Mouse (Mus musculus): ENCODE results near the gene Atp6v0b. TPM values are rescaled to one million over a fixed set of nuclear protein-coding genes. Genes with fewer than 3 reads are reported as not detected.

The Atp6v0b gene
- polyA plus RNA-seq, 1 experiment from 2014 or later: 242 TPM

DNA sequence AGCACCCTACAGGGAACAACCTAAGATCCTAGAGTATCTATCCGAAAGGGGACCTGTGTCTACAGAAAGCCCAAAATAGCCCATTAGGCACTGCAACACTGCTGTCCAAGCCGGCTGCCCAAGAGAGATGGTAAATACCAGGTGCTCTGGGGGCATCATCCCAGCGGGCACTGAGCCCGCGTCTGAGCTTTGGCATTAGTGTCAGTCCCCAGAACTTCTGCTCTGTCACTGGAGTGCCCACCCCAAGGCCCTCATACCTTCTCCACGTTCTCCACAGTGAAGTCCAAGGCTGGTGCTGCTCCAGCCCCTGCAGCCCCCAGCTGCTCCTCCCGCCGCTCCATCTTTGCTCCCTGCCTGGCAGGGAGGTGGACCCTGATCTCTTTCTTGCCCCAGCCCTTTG lies 26.9 kb upstream of the Atp6v0b start:
- WGBS: 12% methylated on average over 8 of the region's 8 CpGs
- Histone ChIP-seq H3K27ac (replicated peaks) (peak overlapping the region; percentile 83), H3K36me3 (ENCODE audit: control insufficient read depth, insufficient read depth, low read length) (peaks cover 7% of the 10 kb centered on the region), H3K9ac (ENCODE audit: low read length) (peak overlapping the region; percentile 82), H3K4me1 (replicated peaks; ENCODE audit: control insufficient read depth, insufficient read depth) (peaks cover 9% of the 10 kb centered on the region), H3K4me2 (replicated peaks; ENCODE audit: low read depth) (peak overlapping the region; percentile 99), H3K4me3 (ENCODE audit: low read depth, low read length) (peak overlapping the region; percentile 75), H3K9me3 (ENCODE audit: control insufficient read depth, low read length) (no peaks in the 10 kb centered on the region), H3K27me3 (ENCODE audit: control insufficient read depth, insufficient read depth, low read length) (no peaks in the 10 kb centered on the region)
- DNase-seq (ENCODE audit: low spot score) (no peak), ATAC-seq (ENCODE audit: low FRiP score, low TSS enrichment) (0 out of 2 replicates have a peak, but pooled peaks have one; percentile 6)
- TF ChIP-seq EP300 (optimal IDR thresholded peaks at IDR 0.05): no peak
- TF ChIP-seq CTCF (IDR thresholded peaks at IDR 0.05; ENCODE audit: low read depth): no peak

DNA sequence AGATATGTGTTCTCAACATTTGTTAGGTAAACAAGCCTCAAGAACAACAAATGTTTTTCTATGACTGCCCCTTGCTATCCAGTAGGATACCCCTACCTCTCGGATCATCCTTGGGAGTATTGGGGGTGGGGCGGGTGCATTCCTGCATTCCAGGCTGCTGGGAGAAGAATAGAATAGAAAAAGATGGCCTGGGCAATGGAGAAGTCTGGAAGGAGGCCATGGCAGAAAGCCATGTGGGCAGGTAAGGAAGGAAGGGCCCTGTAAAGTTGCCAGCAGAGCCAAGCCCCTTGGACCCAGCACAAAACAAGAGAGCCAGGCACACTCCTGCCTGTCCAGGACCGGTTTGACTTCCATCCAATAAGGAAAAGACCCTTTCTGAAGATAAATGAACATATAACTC lies 26.3 kb upstream of the Atp6v0b start:
- no peak overlapping the region for H3K27ac ChIP-seq (replicated peaks)
- no peaks in the 10 kb centered on the region for H3K27me3 ChIP-seq (ENCODE audit: control insufficient read depth, insufficient read depth, low read length)
- H3K4me3 ChIP-seq (ENCODE audit: low read depth, low read length): peak overlapping the region; percentile 75
- peak; percentile 36 for DNase-seq (ENCODE audit: low spot score)
- no peaks in the 10 kb centered on the region for H3K9me3 ChIP-seq (ENCODE audit: control insufficient read depth, low read length)
- peaks cover 7% of the 10 kb centered on the region for H3K36me3 ChIP-seq (ENCODE audit: control insufficient read depth, insufficient read depth, low read length)
- TF ChIP-seq EP300 (optimal IDR thresholded peaks at IDR 0.05): no peak
- TF ChIP-seq CTCF (IDR thresholded peaks at IDR 0.05; ENCODE audit: low read depth): no peak
- WGBS: 53% methylated on average over 3 of the region's 3 CpGs
- H3K9ac ChIP-seq (ENCODE audit: low read length): peak overlapping the region; percentile 82; the same call in 1 of the 2 replicates
- no peak for ATAC-seq (ENCODE audit: low FRiP score, low TSS enrichment)
- peaks cover 9% of the 10 kb centered on the region for H3K4me1 ChIP-seq (replicated peaks; ENCODE audit: control insufficient read depth, insufficient read depth)
- peak overlapping the region; percentile 99 for H3K4me2 ChIP-seq (replicated peaks; ENCODE audit: low read depth)

DNA sequence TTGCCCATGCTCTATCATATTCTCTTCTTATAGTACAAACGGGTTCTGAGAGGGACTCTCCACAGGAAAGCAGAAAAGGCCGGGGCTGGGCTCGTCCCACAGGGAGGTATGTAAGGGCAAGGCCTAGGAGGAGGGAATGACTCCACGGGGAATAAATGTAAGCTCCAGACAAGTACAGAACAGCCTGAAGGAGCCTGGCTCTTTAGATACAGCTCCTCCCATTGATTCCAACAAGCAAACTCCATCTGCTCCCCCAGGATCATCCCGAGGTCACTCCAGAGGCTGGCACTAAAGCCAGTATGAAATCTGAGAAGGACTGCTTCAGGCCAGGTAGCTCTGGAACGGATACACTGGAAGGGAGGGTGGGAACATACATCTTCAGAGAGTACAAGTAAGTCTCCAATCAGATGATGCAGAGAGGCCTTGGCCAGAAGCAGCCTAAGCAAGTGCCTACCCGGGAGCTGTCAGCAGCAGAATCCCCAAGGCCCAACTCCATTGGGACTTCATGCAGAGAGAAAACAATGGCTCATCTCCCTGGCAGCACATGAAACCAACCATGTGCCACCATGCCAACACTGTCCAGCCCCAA lies 25.6 kb upstream of the Atp6v0b start:
- ATAC-seq (ENCODE audit: low FRiP score, low TSS enrichment) (no peak), DNase-seq (ENCODE audit: low spot score) (no peak)
- H3K9ac ChIP-seq (ENCODE audit: low read length): peak overlapping the region; percentile 38; the same call in 1 of the 2 replicates
- H3K9me3 ChIP-seq (ENCODE audit: control insufficient read depth, low read length): no peaks in the 10 kb centered on the region
- 0 out of 2 replicates have a peak overlapping the region, but pooled peaks have one; percentile 75 for H3K4me3 ChIP-seq (ENCODE audit: low read depth, low read length)
- 40% methylated on average over 7 of the region's 7 CpGs for WGBS
- H3K27ac ChIP-seq (replicated peaks): peak overlapping the region; percentile 18; the same call in 1 of the 2 replicates
- no peak for TF ChIP-seq EP300 (optimal IDR thresholded peaks at IDR 0.05)
- no peak for TF ChIP-seq CTCF (IDR thresholded peaks at IDR 0.05; ENCODE audit: low read depth)
- H3K36me3 ChIP-seq (ENCODE audit: control insufficient read depth, insufficient read depth, low read length): peaks cover 7% of the 10 kb centered on the region
- H3K4me2 ChIP-seq (replicated peaks; ENCODE audit: low read depth): peak overlapping the region; percentile 99; the same call in 1 of the 2 replicates
- H3K27me3 ChIP-seq (ENCODE audit: control insufficient read depth, insufficient read depth, low read length): no peaks in the 10 kb centered on the region
- peaks cover 9% of the 10 kb centered on the region for H3K4me1 ChIP-seq (replicated peaks; ENCODE audit: control insufficient read depth, insufficient read depth)

DNA sequence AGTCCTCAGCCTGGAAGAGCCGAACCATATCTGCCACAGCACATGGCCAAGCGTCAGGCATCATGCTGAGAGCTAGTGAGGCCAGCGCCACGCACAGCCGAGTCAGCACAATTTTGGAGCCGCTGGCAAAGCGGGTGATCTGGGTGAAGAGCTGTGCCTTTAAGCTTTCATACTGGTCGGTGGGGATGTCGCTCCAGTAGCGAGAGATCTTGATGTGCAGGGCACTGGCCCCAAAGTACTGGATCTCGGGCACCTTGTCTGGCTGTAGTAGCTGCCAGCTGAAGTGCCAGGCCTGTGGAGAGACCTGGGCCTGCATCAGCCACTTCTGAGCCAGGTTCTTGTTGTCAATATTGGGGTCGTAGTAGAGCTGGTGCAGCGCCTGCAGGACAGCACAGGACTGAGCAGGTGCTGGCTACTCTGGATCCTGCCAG lies 25.0 kb upstream of the Atp6v0b start:
- H3K4me1 ChIP-seq (replicated peaks; ENCODE audit: control insufficient read depth, insufficient read depth): peaks cover 9% of the 10 kb centered on the region
- no peaks in the 10 kb centered on the region for H3K27me3 ChIP-seq (ENCODE audit: control insufficient read depth, insufficient read depth, low read length)
- H3K9ac ChIP-seq (ENCODE audit: low read length): no peak overlapping the region
- no peak overlapping the region for H3K27ac ChIP-seq (replicated peaks)
- H3K9me3 ChIP-seq (ENCODE audit: control insufficient read depth, low read length): no peaks in the 10 kb centered on the region
- H3K36me3 ChIP-seq (ENCODE audit: control insufficient read depth, insufficient read depth, low read length): peaks cover 7% of the 10 kb centered on the region
- H3K4me3 ChIP-seq (ENCODE audit: low read depth, low read length): no peak overlapping the region
- ATAC-seq (ENCODE audit: low FRiP score, low TSS enrichment) (no peak), DNase-seq (ENCODE audit: low spot score) (no peak)
- no peak for TF ChIP-seq EP300 (optimal IDR thresholded peaks at IDR 0.05)
- 91% methylated on average over 13 of the region's 13 CpGs for WGBS
- no peak overlapping the region for H3K4me2 ChIP-seq (replicated peaks; ENCODE audit: low read depth)

DNA sequence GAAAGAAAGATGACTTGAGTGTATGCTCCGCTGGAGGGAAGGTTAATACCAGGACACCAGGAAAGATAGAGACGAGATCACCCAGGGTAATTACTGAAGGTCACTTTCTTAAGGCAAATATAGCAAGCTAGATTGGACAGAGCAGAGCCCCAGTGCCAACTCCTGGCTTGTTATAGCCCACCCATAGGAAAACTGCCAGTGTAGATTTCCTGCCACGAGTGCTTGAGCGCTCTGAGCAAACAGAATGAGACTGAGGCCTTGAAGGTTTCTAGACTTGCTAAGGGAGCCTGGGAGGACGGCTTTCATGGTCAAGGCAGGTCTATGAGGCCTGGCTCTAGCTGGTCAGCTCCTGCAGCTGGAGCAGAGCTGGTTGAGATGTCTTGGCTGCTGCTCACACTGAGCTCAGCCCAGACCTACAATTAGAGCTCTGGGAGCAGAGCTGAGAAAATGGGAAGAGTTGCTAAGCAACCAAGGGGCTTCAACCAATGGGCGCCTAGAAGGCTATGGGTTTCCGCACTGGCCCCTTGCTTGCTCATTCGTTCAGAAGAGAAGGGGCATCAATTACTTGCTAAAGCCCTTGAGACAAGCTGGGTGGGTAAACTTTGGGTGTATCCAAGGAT lies 21.8 kb upstream of the Atp6v0b start:
- H3K9ac ChIP-seq (ENCODE audit: low read length): no peak overlapping the region
- DNase-seq (ENCODE audit: low spot score): no peak
- TF ChIP-seq EP300 (optimal IDR thresholded peaks at IDR 0.05): no peak
- no peak for TF ChIP-seq CTCF (IDR thresholded peaks at IDR 0.05; ENCODE audit: low read depth)
- H3K27me3 ChIP-seq (ENCODE audit: control insufficient read depth, insufficient read depth, low read length): no peaks in the 10 kb centered on the region
- peaks cover 14% of the 10 kb centered on the region for H3K36me3 ChIP-seq (ENCODE audit: control insufficient read depth, insufficient read depth, low read length)
- 0 out of 2 replicates have a peak, but pooled peaks have one; percentile 14 for ATAC-seq (ENCODE audit: low FRiP score, low TSS enrichment)
- H3K4me3 ChIP-seq (ENCODE audit: low read depth, low read length): no peak overlapping the region
- 73% methylated on average over 8 of the region's 8 CpGs for WGBS
- H3K9me3 ChIP-seq (ENCODE audit: control insufficient read depth, low read length): no peaks in the 10 kb centered on the region
- H3K27ac ChIP-seq (replicated peaks): no peak overlapping the region
- H3K4me1 ChIP-seq (replicated peaks; ENCODE audit: control insufficient read depth, insufficient read depth): peaks cover 7% of the 10 kb centered on the region
- no peak overlapping the region for H3K4me2 ChIP-seq (replicated peaks; ENCODE audit: low read depth)

DNA sequence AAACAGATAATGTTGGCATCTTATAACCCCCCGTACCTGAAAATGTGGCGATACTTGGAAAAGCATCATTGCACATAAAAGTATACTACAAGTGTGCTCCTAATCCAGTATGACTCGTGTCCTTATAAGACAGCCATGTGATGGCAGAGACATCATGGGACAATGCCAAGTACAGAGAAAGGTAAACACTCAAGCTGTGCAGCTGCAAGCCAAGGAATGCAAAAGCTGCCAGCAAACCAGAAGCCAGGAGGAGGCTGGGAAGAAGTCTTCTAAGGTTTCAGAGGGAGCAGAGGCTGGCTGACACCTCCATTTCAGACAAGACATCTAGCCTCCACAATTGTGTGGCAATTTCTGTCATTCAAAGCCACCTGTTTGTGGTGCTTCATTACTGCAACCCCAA lies 19.1 kb upstream of the Atp6v0b start:
- H3K4me1 ChIP-seq (replicated peaks; ENCODE audit: control insufficient read depth, insufficient read depth): no peaks in the 10 kb centered on the region
- TF ChIP-seq CTCF (IDR thresholded peaks at IDR 0.05; ENCODE audit: low read depth) (no peak), EP300 (optimal IDR thresholded peaks at IDR 0.05) (no peak)
- ATAC-seq (ENCODE audit: low FRiP score, low TSS enrichment): no peak

More for the DNA sequence above, 19.1 kb upstream of the Atp6v0b start:
- Histone ChIP-seq H3K27ac (replicated peaks) (no peak overlapping the region), H3K4me2 (replicated peaks; ENCODE audit: low read depth) (no peak overlapping the region), H3K36me3 (ENCODE audit: control insufficient read depth, insufficient read depth, low read length) (peaks cover 27% of the 10 kb centered on the region), H3K9me3 (ENCODE audit: control insufficient read depth, low read length) (no peaks in the 10 kb centered on the region), H3K4me3 (ENCODE audit: low read depth, low read length) (no peak overlapping the region), H3K27me3 (ENCODE audit: control insufficient read depth, insufficient read depth, low read length) (no peaks in the 10 kb centered on the region), H3K9ac (ENCODE audit: low read length) (no peak overlapping the region)
- no peak for DNase-seq (ENCODE audit: low spot score)
- WGBS: 51% methylated on average over 3 of the region's 3 CpGs
